Mouse (Mus musculus) kidney, postnatal 25 days (tissue): ENCODE measurements around the gene Gnb4.

ENCODE experiments used
- DNase-seq, 2 experiments: peaks; one replicate each; pipeline ENCODE4 v3.0.0; 2021; ENCODE audit warnings: mixed read lengths in 2 of 2

Gene Gnb4

DNA sequence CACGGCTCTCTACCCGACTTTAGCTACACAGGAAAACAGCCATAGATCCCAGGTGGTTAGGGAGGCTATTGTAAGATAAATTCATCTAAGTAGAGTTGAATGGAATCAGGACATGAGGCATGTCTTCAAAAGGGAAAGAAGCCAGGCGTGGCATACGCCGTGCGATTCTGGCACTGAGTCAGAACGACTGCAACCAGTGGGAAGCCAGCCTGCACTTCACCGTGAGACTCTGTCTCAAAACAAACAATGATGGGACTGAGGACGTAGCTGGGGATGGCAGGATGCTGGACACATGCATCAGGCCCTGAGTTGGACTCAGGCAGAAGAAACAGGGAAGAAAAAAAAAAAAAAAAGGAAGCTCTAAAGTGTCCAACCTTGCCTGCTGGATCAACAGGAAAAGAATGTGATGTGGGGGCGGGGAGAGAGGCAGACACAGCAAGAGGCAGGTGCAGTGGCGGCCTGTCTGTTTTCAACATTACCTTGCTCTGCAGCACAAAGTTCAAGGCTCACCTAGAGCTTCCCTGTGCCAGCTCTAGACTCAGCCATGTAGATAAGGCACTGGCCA is 4.7 kb downstream of the Gnb4 start:
- peak in 1 of 2 experiments; percentile 14 for DNase-seq

DNA sequence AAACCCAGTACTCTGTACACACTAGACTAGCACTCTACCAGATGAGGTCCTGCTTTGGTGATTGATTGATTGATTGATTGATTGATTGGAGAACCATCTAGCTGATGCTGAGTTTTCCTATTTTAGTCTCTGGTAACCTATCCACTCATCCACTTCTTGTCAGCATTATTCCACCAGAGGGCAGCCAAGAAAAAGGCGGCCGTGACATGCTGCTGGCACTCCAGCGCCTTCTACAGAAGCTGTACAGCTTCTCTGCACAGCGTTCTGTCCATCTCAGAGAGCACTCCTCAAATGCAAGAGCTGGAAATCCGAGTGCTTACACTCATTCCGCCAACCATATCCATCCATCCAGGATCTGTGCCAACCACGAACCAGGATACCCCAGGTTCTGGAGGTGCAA is 5.8 kb downstream of the Gnb4 start:
- DNase-seq: peak; percentile 67 to 76

DNA sequence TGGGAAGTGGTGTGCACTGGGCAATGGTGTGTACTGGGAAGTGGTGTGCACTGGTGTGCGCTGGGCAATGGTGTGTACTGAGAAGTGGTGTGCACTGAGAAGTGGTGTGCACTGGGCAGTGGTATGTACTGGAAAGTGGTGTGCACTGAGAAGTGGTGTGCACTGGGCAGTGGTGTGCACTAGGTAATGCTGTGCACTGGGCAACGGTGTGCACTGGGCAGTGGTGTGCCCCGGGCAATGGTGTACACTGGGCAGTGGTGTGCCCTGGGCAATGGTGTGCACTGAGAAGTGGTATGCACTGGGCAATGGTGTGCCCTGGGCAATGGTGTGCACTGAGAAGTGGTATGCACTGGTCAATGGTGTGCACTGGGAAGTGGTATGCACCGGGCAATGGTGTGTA is 7.2 kb downstream of the Gnb4 start:
- DNase-seq: no peak

DNA sequence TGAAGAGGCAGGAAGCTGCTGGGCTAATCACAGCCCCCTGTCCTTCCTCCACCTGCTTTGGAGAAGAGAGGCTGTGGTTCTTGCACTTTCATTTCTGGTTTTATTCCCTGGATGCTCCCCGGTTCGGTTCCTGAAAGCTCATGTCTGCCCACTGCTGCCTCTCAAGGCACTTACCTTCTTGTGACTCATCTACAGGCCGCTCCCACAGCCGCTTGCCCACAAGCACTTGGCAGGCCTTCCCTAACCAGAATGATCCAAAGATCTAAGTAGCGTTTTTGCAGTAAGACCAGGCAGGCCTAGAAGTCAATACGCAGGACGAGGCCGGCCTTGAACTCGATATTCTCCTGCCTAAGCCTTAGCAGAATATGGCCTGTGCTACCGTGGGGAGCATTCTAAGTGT is 15.3 kb downstream of the Gnb4 start:
- DNase-seq: no peak

DNA sequence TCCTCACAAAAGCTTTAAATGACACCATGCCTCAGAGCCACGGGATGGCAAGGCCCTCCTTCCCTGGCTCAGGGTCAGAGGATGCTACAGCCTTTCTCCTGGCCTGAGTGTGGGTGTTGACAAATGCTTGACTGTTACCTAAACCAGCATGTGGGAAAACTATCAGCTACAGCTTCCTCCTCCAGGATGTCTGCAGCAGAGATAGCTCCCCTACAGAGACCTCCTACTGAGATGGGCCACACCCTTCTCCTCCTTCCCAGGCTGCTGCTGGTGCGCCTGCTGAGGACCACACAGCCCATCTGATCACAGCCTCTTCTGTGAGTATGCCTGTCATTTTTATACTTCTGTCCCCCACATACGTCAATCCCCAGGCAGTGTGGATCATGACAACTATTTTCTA is 17.1 kb downstream of the Gnb4 start:
- no peak for DNase-seq

DNA sequence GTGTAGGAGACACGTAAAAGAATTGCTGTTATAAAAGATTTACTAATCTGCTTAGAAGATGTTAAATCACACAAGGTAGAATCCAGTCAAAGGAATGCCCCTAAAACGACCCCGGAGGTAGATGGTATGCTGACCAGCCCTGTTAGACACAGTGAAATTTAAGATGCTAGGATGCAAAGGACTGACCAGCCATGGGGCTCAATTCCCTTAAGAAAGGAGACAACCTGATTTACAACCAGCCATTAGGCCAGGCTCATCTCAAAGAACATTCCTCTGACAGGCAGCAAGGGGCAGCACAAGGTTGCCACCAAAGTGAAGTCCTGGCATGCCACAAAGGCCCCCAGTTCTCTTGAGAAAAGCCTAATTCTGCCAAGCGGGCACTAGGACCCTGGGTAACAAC is 21.3 kb downstream of the Gnb4 start:
- DNase-seq: no peak

DNA sequence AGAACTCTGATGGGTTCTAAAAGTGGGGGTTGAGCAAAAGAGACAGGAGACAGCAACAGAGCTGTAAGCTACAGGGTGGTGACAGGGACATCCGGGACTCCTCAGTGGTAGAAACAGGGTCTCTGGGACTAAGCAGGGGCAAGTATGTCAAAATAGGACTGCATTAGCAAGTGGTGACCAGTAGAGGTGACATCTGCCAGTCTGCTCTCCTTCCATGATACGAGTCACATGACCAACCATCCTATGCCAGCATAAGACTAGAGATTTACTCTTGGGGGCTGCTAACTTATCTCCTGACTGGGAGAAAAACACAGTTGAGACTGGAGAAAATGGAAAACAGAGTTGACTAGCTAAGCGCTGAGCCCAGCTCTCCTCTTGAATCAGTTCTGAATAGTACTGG is 30.1 kb downstream of the Gnb4 start:
- no peak for DNase-seq

DNA sequence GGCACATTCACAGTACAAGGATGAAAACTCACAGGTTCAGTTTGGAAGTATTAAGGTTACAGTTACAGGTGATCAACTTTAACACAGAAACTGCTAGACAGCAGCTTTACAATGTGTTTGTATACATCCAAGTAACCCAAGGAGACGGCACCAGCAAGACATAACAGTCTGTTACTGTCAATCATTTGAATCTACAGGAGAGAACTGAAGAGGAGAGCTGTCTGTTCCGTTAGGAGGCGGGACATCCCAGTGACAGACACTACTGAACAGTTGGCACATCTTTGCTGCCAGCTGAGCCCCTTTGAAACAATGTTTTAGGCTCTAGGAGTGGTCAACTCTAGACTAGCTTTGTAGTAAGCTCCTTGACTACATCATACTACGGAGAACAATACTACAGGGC is 32.9 kb downstream of the Gnb4 start:
- no peak for DNase-seq

DNA sequence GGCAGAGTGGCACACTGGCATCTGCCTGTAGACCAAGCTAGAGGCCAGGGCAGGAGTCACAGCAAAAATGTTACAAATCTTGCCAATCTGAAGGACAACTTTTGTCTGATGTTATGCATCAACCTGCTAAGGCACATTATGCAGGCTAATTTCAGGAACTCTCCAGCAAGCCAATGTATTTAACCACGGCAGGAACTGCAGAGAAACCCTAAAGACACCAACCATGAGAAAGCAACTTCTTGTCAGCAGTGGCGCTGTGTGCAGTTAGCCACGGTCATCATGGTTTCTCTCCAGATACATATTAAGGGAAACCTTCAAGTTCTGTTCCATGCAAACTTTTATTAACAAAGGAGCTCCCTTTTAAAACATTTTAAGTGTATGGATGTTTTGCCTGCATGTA is 34.5 kb downstream of the Gnb4 start:
- no peak for DNase-seq

DNA sequence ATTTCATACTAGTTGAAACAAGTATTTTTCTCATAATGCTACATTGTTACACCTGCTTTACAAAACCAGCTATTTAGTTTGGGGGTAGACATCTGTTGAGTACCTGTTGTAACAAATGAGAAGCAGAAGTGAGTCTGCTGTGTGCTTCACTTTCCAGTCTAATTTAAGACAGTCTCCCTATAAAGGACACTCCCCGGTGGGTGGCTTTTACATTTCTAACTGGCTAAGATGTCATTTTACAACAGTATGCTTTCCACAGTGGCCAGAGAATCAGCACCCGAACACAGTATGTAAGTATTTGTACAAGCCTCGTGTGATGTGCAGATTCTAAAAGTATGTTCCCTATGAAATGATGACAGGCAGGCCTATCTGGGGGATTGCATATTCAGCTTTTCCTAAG is 35.6 kb downstream of the Gnb4 start:
- no peak for DNase-seq

DNA sequence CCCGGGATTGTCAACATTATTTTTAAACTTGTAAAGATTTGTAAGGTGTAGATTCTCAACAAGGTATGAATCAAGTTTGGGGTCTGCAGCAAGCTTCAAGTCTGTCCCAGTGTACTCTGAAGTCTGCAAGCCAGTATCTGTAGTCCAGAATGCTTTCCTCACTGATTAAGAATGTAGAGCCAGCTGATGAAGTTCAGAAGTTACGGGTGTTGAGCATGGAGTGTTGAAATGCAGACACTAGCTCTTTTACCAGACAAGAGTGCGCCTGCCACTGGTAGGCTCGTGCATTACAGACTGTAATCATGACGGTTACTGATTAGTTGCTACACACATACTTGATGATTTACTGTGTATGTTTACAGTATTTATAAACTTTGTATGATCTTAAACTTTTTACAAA is 37.6 kb downstream of the Gnb4 start:
- no peak for DNase-seq

DNA sequence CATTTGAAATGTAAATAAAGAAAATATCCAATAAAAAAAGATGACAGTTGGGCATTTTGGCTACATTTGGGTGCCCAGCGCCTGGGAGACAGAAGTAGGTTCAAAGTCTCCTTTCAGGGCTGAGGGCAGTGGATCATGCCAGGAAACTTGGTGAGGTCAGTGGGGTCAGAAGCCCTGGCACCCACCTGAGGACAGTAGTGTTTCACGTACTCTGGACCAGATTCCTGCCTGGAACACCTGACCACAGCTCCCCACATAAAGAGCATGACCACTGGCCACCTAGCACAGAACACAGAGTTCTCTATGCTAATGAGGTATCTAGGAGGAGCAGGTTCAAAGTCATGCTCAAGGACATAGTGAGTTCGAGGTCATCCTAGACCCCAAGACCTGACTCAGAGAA is 41.2 kb downstream of the Gnb4 start:
- peak; percentile 77 to 93 for DNase-seq

DNA sequence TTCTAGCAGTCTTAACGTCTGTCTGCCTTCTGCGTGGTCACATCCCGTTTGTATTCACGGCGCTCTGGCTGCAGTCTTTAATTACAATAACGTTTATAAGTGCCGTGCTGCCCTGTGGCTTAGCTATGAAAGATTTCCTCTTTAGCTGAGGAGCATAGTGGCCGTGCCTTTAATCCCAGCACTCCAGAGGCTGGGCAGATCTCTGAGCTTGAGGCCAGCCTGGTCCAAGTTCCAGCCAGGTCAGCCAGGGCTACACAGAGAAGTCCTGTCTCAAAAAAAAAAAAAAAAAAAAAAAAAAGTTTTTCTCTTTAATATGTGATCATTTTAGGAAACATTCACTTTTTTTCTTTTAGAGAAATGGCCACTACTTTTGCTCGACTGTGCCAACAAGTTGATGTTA is 42.5 kb downstream of the Gnb4 start:
- DNase-seq: peak; percentile 39 to 76

DNA sequence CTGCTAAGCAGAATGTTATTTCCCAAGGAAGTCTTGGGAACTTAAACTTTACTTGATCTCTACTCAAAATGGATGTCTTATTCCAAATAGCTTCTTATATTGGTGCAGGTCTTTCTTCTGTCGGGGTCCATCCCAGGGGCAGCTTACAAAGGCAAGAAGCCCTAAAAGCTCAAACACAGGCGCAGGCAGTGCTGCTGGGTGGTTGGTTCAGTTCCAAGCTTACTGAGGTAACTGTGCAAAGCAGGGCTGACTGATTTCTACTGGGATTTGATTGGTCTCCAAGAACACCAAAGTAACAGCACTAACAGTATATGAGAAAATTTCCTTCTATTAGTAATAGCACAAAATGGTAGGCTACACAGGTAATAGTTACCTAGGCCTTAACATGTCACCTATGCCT is 43.3 kb downstream of the Gnb4 start:
- DNase-seq: no peak

DNA sequence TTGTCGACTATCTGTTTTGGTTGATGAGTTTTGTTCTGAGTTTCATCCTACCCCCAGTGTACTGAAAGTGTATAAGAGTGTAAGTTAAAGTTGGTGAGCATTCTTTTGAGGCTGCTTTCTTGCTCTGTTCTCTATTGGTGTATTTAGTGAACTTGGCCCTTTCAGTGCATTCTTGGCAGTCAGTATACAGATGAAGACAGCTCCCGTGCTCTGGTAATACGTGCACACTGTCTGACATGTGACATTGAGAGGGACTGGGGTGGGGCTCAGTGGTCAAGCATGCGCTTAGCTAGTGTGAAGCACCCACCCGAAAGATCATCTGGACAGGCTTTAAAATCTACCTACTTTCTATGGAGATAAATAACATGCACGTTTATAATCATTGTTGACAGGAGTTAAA is 53.0 kb downstream of the Gnb4 start:
- DNase-seq: peak; percentile 21 to 58

DNA sequence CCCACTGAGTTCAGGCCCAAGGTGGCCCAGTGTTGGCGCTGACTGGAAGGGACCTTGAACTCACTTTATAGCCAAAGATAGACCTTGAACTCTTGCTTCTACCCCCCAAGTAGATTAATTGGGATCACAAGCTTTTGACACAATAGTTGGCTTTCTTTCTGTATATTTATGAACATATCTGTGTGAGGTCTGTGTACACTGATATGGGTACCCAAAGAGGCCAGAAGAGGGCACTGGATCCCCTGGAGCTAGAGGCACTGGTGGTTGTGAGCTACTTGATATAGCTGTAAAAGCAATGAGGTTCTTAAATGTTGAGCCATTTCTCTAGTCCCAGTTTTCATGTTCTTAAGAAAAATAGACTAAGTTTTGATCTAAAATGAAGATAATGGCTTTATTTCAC is 63.3 kb downstream of the Gnb4 start:
- peak in 1 of 2 experiments; percentile 53 for DNase-seq

DNA sequence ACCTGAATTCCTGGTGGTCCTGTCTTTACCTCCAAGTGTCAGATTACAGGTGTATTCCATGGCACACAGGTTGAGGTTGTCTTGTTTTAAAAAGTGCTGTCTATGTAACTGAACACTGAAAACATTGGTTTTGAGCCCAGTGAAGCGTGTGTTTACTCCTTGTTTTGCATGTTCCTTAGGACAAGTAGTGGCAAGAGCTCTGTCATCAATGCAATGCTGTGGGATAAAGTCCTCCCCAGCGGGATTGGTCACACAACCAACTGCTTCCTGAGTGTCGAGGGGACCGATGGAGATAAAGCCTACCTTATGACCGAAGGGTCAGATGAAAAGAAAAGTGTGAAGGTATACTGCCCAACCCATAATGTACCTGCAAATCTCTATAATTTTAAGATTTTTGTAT is 78.3 kb downstream of the Gnb4 start:
- no peak for DNase-seq

DNA sequence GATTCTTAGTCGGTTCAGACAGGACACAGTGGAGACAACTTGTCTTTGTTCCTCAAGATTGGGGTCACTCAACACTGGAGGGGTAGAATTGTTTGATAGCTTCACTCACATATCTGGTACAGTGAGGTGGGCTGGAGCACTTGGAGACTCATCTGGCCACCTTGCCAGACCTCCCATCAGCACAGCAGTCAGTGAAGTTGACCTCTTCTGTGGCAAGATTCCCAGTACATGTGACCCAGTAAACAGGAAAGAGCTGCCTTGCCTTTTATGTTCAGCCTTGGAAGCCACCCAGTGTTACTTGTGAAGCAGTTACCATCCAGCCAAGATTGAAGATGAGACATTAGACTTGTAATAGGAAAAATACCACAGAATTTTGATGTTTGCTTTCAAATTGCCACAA is 78.8 kb downstream of the Gnb4 start:
- DNase-seq: peak; percentile 89

DNA sequence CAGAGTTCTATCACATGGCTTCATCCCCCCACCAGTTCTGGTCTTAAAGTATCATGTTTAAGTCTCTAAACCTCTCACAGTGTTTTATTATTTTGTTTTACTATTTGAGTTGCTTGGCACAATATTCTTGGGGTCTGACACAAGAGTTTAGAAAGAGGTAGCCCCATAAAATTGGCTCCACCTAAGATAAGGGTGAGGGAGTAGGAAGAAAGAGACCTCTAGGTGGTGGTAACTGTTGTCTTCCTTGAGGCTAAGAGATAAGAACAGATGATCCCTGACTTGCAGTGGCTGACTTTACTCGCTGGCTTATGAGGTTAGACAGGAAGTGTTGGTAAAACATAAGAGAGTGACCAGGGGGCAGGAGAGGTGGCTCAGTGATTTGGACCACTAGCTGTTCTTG is 80.7 kb downstream of the Gnb4 start:
- no peak for DNase-seq
